ENCODE assay signal across 25 mouse cellular contexts in genomic region chr15:50260057-50260456, GRCm38 (mm10).
A peak's percentile ranks its signal among the peaks of the same experiment; 100 is the strongest.
DNase-seq lines count a peak whose midpoint lies in the region; ATAC-seq and TF ChIP-seq lines count a peak whose summit lies in the region.
"Had no signal": no experiment of that assay in that cellular context is flagged by ENCODE, and none has a peak within 500 bp of the region (broad histone marks: within the 10 kb centered on the region; RNA-seq: fewer than 3 reads in every experiment).

No protein-coding gene starts in this region.

- ATAC-seq in megakaryocyte, adult 5-6 weeks (ENCODE audit: poor library complexity, severe bottlenecking) = peak; percentile 67
- no peak for ATAC-seq in heart, embryonic 12.5 days (ENCODE audit: insufficient number of reproducible peaks, low FRiP score)
- no peak for ATAC-seq in forebrain, embryonic 14.5 days
- ATAC-seq: activated CD4-positive, CD25-positive, alpha-beta regulatory T cell, adult 4 months; lung, postnatal 0 days; midbrain, embryonic 15.5 days had no signal

- no peaks in the 10 kb centered on the region for H3K4me1 ChIP-seq in heart, embryonic 12.5 days (replicated peaks)
- H3K4me1 ChIP-seq in forebrain, embryonic 14.5 days (ENCODE audit: control insufficient read depth, insufficient read depth, low read length) = no peaks in the 10 kb centered on the region
- H3K4me1 ChIP-seq: hindbrain, embryonic 10.5 days; limb, embryonic 10.5 days; liver, embryonic 15.5 days; megakaryocyte, embryonic 14.5 days; midbrain, embryonic 15.5 days; neural tube, embryonic 15.5 days had no signal

- H3ac ChIP-seq in C2C12 (ENCODE audit: control insufficient read depth, insufficient read length, low read depth) = no peak overlapping the region

- no peaks in the 10 kb centered on the region for H3K27me3 ChIP-seq in C2C12 (ENCODE audit: control insufficient read depth, insufficient read depth, insufficient read length)
- no peaks in the 10 kb centered on the region for H3K27me3 ChIP-seq in heart, embryonic 12.5 days (replicated peaks)
- H3K27me3 ChIP-seq in forebrain, embryonic 14.5 days (replicated peaks; ENCODE audit: control insufficient read depth, insufficient read depth, low read length) = no peaks in the 10 kb centered on the region
- H3K27me3 ChIP-seq: liver, embryonic 15.5 days; megakaryocyte, embryonic 14.5 days; midbrain, embryonic 15.5 days; neural tube, embryonic 15.5 days had no signal

- no peaks in the 10 kb centered on the region for H3K79me3 ChIP-seq in C2C12 (ENCODE audit: low read depth)

- H3K9ac ChIP-seq in heart, embryonic 12.5 days = no peak overlapping the region
- H3K9ac ChIP-seq in forebrain, embryonic 14.5 days (ENCODE audit: low read length) = no peak overlapping the region
- H3K9ac ChIP-seq: liver, embryonic 15.5 days; midbrain, embryonic 15.5 days; neural tube, embryonic 15.5 days had no signal

- no peak overlapping the region for H3K27ac ChIP-seq in heart, embryonic 12.5 days (ENCODE audit: poor library complexity, severe bottlenecking)
- H3K27ac ChIP-seq in forebrain, embryonic 14.5 days (ENCODE audit: low read depth, low read length) = no peak overlapping the region
- H3K27ac ChIP-seq: gastrocnemius, adult 2 months; hindbrain, embryonic 10.5 days; limb, embryonic 10.5 days; liver, embryonic 15.5 days; midbrain, embryonic 15.5 days; neural tube, embryonic 15.5 days had no signal

- 66% methylated on average over 2 of the region's 2 CpGs for WGBS in heart, embryonic 12.5 days
- 83% methylated on average over 2 of the region's 2 CpGs for WGBS in forebrain, embryonic 14.5 days

- no peaks in the 10 kb centered on the region for H3K9me3 ChIP-seq in heart, embryonic 12.5 days (replicated peaks)
- no peaks in the 10 kb centered on the region for H3K9me3 ChIP-seq in forebrain, embryonic 14.5 days (replicated peaks; ENCODE audit: control insufficient read depth, low read length)
- H3K9me3 ChIP-seq: hindbrain, embryonic 10.5 days; limb, embryonic 10.5 days; liver, embryonic 15.5 days; megakaryocyte, embryonic 14.5 days; midbrain, embryonic 15.5 days; neural tube, embryonic 15.5 days had no signal

- DNase-seq in 3T3-L1 (ENCODE audit: low read depth, low spot score) (peak; percentile 19), NIH3T3 (ENCODE audit: low read depth) (peak; percentile 38)
- DNase-seq in heart, adult 18-20 months = no peak
- no peak for DNase-seq in forebrain, embryonic 14.5 days (ENCODE audit: low spot score)
- DNase-seq: adrenal gland, postnatal 14 days; cerebellum, adult 11 months; cerebellum, postnatal 10 days; embryo, embryonic 11 days; gastrocnemius, adult 2 months; heart, adult 11 months; kidney, postnatal 36 days; right cerebral cortex, postnatal 14 days; thymus, adult 18-20 months; thymus, postnatal 4 days had no signal

- H3K36me3 ChIP-seq in C2C12 (ENCODE audit: control insufficient read depth, insufficient read depth) = no peaks in the 10 kb centered on the region
- H3K36me3 ChIP-seq in heart, embryonic 12.5 days = no peaks in the 10 kb centered on the region
- H3K36me3 ChIP-seq in forebrain, embryonic 14.5 days (ENCODE audit: control insufficient read depth, insufficient read depth, low read length) = no peaks in the 10 kb centered on the region
- H3K36me3 ChIP-seq: hindbrain, embryonic 10.5 days; limb, embryonic 10.5 days; liver, embryonic 15.5 days; midbrain, embryonic 15.5 days; neural tube, embryonic 15.5 days had no signal

- no peak overlapping the region for H3K4me2 ChIP-seq in heart, embryonic 12.5 days
- H3K4me2 ChIP-seq in forebrain, embryonic 14.5 days (ENCODE audit: low read length) = no peak overlapping the region
- H3K4me2 ChIP-seq: liver, embryonic 15.5 days; midbrain, embryonic 15.5 days; neural tube, embryonic 15.5 days had no signal

- no peak for TF ChIP-seq CTCF in C2C12 (IDR thresholded peaks at IDR 0.05; ENCODE audit: control insufficient read depth, insufficient read depth, insufficient read length)

- H3K4me3 ChIP-seq in C2C12 (ENCODE audit: insufficient read depth, poor library complexity, severe bottlenecking) = no peak overlapping the region
- H3K4me3 ChIP-seq in heart, embryonic 12.5 days = no peak overlapping the region
- H3K4me3 ChIP-seq in forebrain, embryonic 14.5 days (ENCODE audit: low read depth, low read length) = no peak overlapping the region
- H3K4me3 ChIP-seq: gastrocnemius, adult 2 months; hindbrain, embryonic 10.5 days; limb, embryonic 10.5 days; liver, embryonic 15.5 days; megakaryocyte, embryonic 14.5 days; midbrain, embryonic 15.5 days; neural tube, embryonic 15.5 days had no signal

- H3K79me2 ChIP-seq in C2C12 (ENCODE audit: control insufficient read depth, insufficient read depth) = no peaks in the 10 kb centered on the region

TF ChIP-seq in C2C12, 6 proteins besides CTCF, POLR2A, EP300 and RAD21:
- TF ChIP-seq USF1 (IDR thresholded peaks at IDR 0.05; ENCODE audit: low read depth) (no peak), CEBPB (IDR thresholded peaks at IDR 0.05; ENCODE audit: low read depth) (no peak), MYOD1 (IDR thresholded peaks at IDR 0.05; ENCODE audit: control insufficient read depth, insufficient read length, low read depth) (no peak), MYOG (IDR thresholded peaks at IDR 0.05; ENCODE audit: control insufficient read depth, extremely low read depth, insufficient read length) (no peak), MAX (IDR thresholded peaks at IDR 0.05) (no peak), FOSL1 (IDR thresholded peaks at IDR 0.05; ENCODE audit: insufficient read depth, low read length, poor library complexity, severe bottlenecking) (peak; percentile 16)

Comparison
In these comparisons a context has a peak if more than half of its experiments do, and no peak if none do; other contexts are left out.
1. DNase-seq: peak in 3T3-L1 (single experiment) and NIH3T3 (single experiment); none in heart, adult 18-20 months (0 of 2) and forebrain, embryonic 14.5 days (single experiment).